Mouse (Mus musculus) gastrocnemius, postnatal 4 days (tissue): ENCODE results near the gene Otud3. TPM values are rescaled to one million over a fixed set of nuclear protein-coding genes. Genes with fewer than 3 reads are reported as not detected.
"Not testable (repeated sequence)": the region's sequence is repeated elsewhere in the genome, so short reads cannot be mapped to it uniquely, and the experiment has no call there.

ENCODE experiments used
- DNase-seq, 2 experiments: peaks; one replicate each; pipeline ENCODE4 v3.0.0; 2021 to 2022; ENCODE audit warnings: low spot score in 2 of 2, mixed read lengths in 2 of 2
- total RNA-seq, 2 experiments: library from RNA; stranded (reverse); gene quantifications; 2 replicates each; pipeline ENCODE4 v1.2.3; 2021

Gene Otud3
- total RNA-seq, 2 experiments from 2014 or later = 6.8 to 7.2 TPM

DNA sequence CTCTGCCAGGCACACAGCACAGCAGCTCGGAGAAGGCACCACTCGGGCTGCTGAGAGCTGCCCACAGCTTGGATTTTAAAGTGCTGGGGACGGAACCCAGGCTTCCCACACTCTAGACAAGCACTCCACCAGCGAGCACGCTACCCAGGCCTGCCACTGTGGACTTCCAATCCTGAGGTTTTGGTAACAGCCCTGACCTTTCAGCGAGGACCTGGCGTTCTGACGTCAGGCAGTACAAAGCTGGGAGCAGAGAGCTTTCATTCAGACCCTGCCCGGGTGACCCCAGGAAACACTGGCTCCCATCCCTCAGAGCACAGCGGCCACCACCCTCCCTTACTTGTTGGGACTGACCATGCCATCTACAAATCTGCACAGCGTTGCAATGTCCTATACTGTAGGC is 20.0 kb downstream of the Otud3 start:
- DNase-seq = not testable (repeated sequence)

DNA sequence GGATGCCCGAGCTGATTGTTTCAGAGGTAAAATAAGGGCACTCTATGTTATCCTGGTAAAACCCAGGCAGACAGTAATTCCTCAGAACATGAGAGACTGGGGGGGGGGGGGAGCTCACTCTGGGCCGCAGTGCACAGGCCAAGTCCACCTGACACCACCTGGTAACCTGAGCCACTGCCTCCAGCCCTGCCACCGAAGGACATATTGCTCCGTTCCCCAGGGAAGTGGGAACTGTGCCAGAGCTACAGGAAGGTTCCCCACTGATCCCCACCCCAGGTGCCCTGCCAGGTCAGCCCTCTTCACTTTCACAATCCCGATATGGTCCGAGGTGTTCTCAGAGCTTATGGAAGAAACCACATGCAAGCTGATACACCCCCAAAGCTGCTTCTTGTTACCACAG is 21.1 kb downstream of the Otud3 start:
- no peak for DNase-seq

DNA sequence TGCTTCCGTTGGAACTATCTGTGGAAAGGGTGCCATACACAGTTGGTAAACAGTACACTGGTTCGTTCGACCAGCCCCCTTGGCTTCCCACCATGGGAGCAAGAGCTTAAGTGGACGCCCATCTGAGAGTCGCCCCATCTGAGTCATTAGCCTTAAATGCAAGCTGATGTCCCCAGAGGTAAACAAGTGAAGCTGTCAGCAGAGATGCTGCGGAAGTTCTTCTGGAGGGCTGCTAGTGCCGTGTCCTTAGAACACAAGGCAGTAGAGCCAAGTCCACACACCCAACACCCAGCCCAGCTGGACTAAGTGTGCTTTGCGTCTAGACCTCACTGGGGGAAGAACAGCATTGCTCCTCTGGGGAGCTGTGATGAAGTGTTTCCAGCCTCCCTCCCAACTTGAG is 24.1 kb downstream of the Otud3 start:
- DNase-seq = no peak

DNA sequence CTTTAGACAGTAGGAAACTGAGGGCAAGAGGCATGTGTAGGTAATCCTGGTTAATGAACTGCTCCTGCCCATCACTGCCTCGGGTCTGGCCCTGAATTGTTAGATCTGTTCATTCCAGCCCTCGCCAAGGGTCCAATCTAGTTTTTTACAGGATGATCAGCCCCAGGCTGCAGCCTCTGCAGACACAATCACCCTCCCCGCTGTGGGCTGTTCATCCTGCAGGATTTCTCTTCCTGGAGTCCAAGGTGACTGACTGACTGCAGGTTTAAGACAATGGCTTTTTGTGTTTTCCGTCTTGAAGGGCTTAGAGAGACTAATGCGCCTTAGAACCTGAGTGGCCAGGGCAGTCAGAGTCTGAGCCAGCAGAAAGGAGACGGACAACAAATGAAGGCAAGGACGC is 24.6 kb downstream of the Otud3 start:
- DNase-seq = no peak

DNA sequence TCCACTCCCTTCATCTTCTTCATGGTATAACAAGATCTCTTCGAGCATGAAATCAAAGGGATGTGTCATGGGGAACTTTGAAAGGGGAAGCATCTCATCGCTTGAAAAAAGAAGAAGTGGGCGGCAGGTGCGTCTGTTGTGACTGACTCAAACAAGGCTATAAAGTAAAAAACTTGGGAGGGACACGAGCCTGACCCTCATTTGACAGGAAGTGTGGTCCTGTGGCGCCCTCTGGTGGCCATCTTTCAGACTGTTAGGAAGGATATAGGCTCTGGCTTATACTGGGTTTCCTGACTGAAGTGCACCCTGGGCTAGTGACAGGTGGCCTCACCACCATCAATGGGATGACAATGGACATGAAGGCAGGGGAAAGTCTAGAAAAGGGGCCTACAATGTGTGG is 29.5 kb downstream of the Otud3 start:
- peak; percentile 73 to 86 for DNase-seq

DNA sequence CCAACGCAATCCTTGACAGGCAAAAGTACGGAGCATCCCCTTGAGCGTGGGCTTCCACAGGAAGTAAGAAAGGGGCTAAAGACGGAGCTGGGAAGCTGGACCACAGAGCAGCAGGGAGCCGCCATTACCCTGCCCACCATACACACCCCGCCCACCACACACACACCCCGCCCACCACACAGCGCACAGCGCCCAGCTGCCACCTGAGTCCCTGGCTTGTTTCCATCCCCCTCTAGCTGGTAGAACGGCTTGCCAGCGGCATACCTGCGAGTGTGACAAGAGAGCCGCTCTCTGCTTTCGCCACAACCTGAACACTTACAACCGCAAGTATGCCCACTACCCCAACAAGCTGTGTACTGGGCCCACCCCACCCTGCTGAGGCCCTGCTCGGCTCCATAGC is 31.6 kb downstream of the Otud3 start:
- no peak for DNase-seq

DNA sequence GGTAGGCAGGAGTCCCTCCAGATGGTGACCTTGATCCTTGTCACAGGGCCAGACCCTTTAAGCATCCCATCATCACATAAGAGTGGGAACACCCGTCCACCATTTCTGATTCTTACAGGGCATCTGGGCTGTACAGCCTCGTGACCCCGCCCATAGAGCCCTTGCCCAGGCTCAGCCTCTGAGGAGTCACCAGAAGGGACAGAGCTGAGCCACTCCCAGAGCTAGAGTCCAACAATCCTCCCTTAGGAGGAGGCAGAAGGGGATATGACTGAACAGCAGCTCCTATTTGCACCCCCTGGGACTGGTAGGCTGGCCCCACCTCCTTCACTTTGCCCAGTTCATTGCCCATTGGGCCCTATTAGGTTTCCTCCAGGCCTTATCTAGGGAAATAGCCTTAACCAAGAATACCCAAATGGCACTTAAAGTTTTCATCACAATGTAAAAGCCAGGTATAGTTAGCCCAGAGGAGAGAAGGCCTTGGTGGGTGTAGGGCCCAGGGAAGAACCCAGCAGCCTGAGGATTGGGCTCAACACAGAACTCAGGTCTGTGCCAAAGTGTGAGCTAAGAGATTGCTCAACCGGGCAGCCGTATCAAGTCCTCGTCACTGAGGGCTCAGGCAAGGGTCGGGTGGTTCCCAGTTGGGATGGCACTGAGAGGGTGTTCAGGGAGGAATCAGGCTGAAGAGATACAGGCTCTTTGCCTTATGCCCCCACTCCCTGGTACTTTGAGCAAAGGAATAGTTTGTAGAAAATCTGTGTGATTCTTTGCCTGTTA is 32.7 kb downstream of the Otud3 start:
- DNase-seq = no peak

DNA sequence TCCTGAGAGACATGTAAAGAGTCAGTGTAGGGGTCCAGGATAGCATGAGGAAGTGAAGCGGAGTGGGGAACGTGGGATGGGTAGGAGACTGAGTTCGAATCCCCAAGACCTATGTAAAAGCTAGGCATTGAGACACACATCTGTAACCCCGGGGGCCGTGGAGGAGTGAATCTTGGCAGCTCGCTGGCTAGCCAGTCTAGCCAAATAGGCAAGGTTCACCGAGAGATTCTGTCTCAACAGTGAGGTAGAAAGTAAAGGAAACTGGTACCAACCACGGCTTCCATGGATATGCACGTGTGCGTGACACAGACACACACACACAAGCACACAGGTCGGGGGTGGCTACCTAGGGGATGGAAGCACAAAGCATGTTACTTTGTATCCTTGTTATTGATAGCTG is 33.9 kb downstream of the Otud3 start:
- DNase-seq = no peak

DNA sequence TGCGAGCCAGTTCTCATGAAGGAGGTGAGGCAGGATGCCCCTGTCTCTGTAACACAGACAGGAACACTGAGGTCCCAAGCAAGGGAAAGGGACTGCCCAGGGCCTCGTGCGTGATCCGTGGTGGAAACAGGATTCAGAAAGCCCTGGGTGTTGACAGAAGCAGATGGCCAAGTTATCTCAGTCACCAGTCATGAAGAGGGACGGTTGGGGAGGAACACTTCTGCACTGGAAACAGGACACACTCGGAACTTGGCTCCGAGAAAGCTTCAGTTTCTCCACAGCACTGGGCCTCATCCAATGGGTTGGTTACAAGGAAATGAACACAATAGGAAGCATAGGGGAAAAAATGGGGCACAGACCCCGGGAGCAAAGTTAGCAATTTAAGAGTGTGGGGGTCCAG is 35.0 kb downstream of the Otud3 start:
- DNase-seq = no peak

DNA sequence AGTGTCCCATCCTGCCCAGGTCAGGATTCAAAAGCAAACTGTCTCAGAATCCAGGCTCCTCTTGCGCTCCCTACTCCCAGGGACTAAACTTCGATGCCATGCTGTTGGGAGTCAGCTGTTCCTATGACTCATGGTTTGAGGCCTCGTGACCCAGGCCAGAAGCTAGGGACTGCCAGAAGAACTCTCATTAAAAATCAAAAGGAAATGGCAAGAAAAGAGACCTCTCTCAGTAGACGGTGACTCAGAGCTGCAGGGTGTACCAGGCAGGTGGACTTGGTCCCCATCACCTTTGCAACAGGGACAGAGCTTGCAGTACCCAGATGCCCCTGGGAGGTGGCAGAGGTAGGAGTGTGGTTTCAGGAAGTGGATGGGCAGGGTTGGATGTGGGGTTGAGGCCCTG is 36.0 kb downstream of the Otud3 start, which contains the start of gene Pla2g2e:
TSS of gene Pla2g2e (plus strand) at position 212 of the 400 bp plus-strand sequence.
- no peak for DNase-seq

DNA sequence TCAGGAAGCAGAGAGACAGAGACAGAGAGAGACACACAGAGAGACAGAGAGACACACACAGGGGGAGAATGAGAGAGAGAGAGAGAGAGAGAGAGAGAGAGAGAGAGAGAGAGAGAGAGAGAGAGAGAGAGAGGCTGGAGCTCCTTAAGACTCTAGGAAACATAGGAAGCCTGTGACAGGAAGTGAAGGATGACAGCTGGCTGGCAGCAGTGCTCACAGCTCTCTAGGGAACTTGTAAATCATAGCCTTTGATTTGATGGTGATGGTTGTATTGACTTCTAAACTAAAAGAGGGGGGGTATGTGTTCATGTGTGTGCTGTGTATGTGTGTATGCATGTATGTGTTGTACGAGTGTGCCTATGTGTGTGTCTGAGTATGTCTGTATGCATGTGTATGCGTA is 37.8 kb downstream of the Otud3 start:
- no peak for DNase-seq

DNA sequence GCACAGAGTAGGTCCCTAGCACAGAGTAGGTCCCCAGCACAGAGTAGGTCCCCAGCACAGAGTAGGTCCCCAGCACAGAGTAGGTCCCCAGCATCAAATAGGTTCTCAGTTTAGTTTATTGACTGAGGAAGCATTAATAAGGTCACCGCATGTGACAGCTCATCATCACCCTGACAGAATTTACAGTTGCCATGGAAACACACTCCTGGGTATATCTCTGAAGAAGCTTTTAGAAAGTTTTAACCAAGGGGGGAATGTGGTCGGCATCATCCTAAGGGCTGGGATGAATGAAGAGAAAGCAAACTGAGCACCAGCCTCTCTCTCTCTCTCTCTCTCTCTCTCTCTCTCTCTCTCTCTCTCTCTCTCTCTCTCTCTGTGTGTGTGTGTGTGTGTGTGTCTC is 38.5 kb downstream of the Otud3 start:
- not testable (repeated sequence) for DNase-seq

DNA sequence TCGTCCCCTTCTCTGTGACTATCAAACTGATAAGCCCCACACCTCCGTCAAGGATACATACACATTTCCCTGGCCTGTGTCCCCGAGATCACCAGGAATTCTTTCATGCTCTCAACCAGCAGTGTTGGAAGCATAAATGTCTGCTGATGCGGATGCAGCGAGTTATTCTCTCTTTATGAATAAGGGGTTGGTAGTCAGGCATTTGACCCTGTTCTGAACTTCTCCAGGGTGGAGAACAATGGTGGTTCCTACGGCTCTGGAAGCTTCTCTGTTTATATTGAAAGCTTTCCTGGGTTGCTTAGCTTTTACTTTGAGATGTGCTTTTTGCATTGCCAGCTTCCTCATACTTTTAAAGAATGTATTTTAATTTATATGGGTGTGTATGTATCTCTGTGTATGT is 39.9 kb downstream of the Otud3 start, which contains the start of gene Gm13030:
TSS of gene Gm13030 (minus strand) at position 101 of the 400 bp plus-strand sequence.
- no peak for DNase-seq

DNA sequence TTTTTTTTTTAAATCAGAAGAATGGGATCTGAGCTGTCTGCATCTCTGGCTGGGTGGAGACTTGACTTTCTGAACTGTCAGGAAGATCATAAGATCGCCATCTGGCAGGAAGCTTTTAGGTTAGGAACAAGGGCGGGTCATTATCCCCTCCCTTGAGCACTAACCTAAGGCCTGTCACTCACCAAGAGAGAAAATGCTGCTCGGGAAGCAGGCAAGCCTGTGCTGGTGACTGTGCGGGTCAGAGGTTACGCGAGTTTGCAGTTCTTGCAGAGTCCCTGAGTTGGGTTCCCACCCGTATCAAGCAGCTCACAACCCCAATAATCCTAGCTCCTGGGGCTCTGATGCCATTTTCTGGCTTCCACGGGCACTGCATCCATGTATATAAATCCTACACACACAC is 45.1 kb downstream of the Otud3 start:
- DNase-seq = no peak

DNA sequence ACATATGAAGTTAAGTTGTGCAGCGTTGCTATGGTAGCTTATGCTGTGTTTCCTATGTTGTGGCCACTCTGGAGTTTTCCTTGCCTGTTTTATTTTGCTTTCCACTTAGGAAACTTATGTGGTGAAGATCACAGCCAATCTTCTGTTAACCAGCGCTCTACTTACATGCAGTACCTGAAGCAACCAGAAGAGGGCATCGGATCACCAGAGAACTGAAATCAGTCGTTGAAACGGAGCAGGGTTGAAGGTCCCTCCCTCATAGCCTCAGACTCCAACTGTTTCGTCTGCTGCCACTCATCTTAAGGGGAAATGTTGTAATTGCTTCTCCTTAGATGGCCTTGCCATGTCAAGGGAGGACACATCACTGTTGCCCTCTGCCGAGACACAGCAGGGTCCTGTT is 47.3 kb downstream of the Otud3 start:
- DNase-seq = peak; percentile 46 to 69

DNA sequence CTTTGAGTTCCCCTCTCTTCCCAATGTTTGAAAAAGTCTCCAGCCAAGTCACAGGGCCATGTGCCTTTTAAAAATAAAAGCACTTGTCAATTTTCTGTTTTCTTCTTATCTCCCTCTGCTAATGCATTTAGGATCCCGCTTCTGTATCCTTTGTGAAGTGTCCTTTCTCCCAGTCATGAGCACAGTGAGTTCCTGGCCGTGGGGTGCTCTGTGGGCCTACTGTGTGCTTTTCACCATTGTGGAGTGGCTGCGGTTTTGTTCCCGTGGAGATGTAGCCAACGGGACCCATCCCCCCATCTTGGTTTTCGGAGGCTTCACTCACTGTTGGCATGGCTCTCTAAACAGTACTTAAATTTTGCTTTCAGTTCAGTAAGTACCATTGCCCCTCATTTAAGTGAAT is 47.8 kb downstream of the Otud3 start:
- no peak for DNase-seq

DNA sequence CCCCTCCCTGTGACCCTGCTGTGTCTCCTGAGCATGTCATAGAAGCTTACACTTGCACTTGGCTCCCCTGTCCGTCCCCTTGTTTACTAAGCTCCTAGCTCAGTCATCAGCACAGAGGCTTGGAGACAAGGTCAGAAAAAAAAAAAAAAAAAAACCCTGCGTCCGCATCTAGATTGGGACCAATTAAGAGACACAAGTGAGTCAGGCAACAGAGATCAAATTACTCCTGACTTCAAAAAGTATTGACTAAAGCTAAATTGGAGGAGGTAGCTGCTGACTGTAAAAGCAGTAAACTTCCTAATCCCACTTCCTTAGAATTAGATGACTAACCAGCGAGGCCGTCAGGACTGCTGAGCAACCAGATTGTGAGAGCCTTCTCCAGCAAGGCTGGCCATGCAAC is 48.7 kb downstream of the Otud3 start:
- no peak for DNase-seq

DNA sequence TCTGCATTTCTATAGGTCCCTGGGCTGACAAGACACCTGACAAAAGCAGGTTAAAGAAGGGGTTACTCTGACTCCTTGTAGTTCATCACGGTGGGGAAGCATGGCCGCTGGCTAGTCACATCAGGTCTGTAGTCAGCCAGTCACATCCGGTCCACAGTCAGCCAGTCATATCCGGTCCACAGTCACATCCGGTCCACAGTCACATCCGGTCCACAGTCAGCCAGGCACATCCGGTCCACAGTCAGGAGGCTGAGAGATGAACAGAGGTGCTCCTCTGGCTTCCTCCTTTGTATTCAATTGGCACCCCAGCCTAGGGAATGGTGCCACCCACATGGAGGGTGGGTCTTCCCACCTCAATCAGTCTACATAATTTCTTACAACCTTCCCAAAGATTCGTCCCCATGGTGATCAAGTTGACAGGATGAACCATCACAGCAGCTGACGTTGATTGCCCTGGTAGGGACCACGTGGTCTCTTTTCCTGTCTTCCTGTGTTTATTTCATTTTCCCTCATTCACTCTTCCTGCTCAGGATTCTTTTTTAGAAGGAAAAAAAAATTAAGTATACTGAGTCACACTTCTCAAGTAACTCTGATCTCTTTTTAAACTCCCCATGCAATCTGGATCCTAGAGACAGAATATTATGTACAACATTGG is 50.3 kb downstream of the Otud3 start, which contains the start of gene Pla2g5:
TSS of gene Pla2g5 (minus strand) at position 139 of the 655 bp plus-strand sequence.
- DNase-seq = no peak

DNA sequence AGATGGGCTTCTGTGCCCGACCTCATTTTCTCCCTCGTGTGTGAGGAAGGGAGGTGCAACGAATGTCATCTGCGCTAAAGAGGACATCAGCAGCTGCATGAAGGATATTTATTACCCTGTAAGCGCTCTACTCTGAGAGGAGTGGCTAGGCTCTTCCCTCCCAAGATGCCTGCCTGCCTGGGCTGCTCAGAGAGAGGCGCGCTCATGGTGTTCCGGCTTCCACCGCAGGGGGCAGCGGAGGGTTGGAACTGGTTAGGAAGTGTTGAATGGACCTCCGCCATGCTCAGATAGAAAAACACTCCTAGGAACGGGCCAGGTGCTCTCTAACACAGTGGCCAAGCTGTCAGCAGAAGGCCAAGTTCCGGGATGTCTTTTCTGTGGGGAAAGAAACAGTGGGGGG is 54.0 kb downstream of the Otud3 start:
- peak in 1 of 2 experiments; percentile 65 for DNase-seq

DNA sequence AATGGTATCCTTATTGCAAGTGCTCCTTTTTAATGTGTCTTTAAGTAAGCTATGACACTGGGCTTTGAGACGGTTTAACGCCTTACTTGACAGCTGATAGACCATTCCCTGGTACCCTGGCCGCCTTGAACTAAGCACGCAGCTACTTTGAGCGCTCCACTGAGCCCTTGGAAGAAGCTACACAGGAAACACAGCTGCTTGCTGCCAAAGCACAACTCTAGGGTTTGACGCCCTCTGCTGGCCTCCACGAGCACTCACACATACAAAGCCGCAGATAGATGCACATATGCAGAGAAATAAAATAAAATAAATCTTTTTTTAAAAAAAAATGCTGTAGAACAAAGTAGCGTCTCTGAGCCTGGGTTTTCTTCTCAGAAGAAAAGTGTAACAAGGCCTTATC is 54.5 kb downstream of the Otud3 start:
- DNase-seq = no peak

DNA sequence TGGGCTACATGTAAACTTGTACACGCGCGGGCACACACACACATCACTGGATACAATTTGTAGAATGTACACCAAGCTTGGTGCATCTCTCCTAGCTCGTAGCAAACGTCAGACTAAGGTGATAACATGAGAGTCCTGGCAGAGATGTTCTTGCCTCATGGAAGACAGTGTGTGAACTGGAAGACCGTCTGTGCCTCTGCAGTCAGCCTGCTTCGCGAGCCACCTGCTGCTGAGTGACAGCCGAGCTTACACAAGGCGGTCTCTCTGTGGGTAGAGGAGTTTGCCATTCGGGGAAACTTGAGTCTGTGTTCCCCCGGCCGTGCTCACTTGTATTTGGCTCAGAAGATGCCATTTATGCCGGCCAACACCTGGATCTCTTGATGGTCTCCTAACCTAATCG is 55.3 kb downstream of the Otud3 start:
- no peak for DNase-seq

DNA sequence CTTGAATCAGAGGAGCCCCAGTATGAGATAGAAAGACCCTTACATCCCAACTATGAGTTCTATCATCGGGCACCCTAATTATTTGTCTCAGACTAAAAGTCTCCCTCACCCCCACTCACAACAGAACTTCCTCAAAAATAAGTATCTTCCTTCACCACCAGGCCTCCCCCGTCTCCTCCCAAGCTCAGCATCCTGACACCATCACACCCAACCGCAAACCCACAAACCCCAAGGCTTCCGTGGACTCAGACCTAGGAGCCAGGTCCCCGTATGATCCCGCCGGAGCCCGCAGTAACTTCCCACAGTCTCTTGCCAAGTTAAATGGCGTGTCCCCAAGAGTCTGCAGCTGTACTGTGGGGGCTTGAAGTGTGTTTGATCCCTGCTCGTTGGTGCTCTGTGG is 56.2 kb downstream of the Otud3 start:
- no peak for DNase-seq

DNA sequence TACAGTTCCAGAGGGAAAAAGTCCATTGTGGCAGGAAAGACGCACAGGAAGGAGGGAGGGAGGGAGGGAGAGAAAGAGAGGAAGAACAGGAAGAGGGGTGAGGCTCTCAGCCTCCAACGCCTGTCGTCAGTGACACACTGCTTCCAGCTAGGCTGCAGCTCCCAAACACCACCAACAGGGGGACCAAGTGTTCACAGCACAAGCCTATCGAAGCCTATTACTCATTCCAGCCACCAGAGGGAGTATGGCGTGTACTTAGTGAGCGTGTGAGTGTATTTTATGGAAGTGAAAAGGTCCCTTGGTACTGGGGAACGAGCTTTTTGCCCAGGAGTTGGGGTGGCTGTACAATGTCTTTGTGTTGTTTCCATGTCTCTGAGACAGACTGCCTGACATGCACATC is 57.3 kb downstream of the Otud3 start:
- DNase-seq = peak in 1 of 2 experiments; percentile 62
